Mouse (Mus musculus) midbrain, embryonic 11.5 days (tissue): ENCODE data around the gene Foxo3. TPM values are rescaled to one million over a fixed set of nuclear protein-coding genes. Genes with fewer than 3 reads are reported as not detected.
A peak's percentile ranks its signal among the peaks of the same experiment; 100 is the strongest.

Experiments used
- ATAC-seq: fragments of 200-750 bp; cut with Nextera tagmentation; 2 replicates; pipeline ENCODE4 v1.8.0; 2017; ENCODE audit warnings: moderate TSS enrichment, moderate library complexity; ENCODE audit not compliant: low FRiP score
- DNase-seq: peaks from one replicate; pipeline ENCODE4 v3.0.0; 2015; ENCODE audit warnings: low spot score; ENCODE audit errors: missing footprints
- H3K27ac ChIP-seq: fragments of 300-500 bp; sonication (generic); 2 replicates; pipeline ENCODE4 v1.5.1; 2014; ENCODE audit warnings: low read depth, low read length
- H3K27me3 ChIP-seq: fragments of 300-500 bp; sonication (generic); 2 replicates; pipeline ENCODE4 v1.6.1; 2014; ENCODE audit warnings: mild to moderate bottlenecking, low read length, moderate library complexity, mixed read lengths; ENCODE audit not compliant: control insufficient read depth, insufficient read depth
- H3K36me3 ChIP-seq: fragments of 300-500 bp; sonication (generic); 2 replicates; pipeline ENCODE4 v1.6.1; 2014; ENCODE audit warnings: mild to moderate bottlenecking, low read length, moderate library complexity, mixed read lengths; ENCODE audit not compliant: control insufficient read depth, insufficient read depth
- H3K4me1 ChIP-seq: fragments of 300-500 bp; sonication (generic); 2 replicates; pipeline ENCODE4 v1.6.1; 2014; ENCODE audit warnings: low read length; ENCODE audit not compliant: control insufficient read depth, insufficient read depth
- H3K4me2 ChIP-seq: fragments of 300-500 bp; sonication (generic); 2 replicates; pipeline ENCODE4 v1.6.1; 2014; ENCODE audit warnings: mild to moderate bottlenecking, moderate library complexity
- H3K4me3 ChIP-seq: fragments of 300-500 bp; sonication (generic); 2 replicates; pipeline ENCODE4 v1.5.1; 2014; ENCODE audit warnings: low read depth, low read length
- H3K9ac ChIP-seq: fragments of 300-500 bp; sonication (generic); 2 replicates; pipeline ENCODE4 v1.6.1; 2014; ENCODE audit warnings: low read length
- H3K9me3 ChIP-seq: fragments of 300-500 bp; sonication (generic); 2 replicates; pipeline ENCODE4 v1.6.1; 2016; ENCODE audit warnings: low read length; ENCODE audit not compliant: control insufficient read depth
- WGBS: fragments of 180-500 bp; shearing (Covaris S2); extraction: QIAGEN DNeasy Blood & Tissue Kit; methylation state at CpG from one replicate; pipeline ENCODE4 v1.1.7; 2014; 5-methylcytosine and 5-hydroxymethylcytosine counted together
- polyA plus RNA-seq: library from polyadenylated mRNA; unstranded; fragments of >200 nt; fragmentation: Nextera tagmentation; extraction: Ambion mirVana; gene quantifications from 2 replicates; pipeline ENCODE4 v1.2.1, GENCODE M21; 2014

Gene Foxo3
- polyA plus RNA-seq, 1 experiment from 2014 or later = 4.0 TPM

GRCm38 (mm10) chr10:42239810-42240111 is 36.8 kb downstream of the Foxo3 start:
- WGBS = 93% methylated on average over 6 of the region's 6 CpGs
- H3K4me3 ChIP-seq = no peak overlapping the region
- ATAC-seq (no peak), DNase-seq (no peak)
- no peaks in the 10 kb centered on the region for H3K9me3 ChIP-seq
- no peak overlapping the region for H3K27ac ChIP-seq
- no peaks in the 10 kb centered on the region for H3K4me1 ChIP-seq
- no peaks in the 10 kb centered on the region for H3K27me3 ChIP-seq
- H3K4me2 ChIP-seq = no peak overlapping the region
- H3K9ac ChIP-seq = no peak overlapping the region
- no peaks in the 10 kb centered on the region for H3K36me3 ChIP-seq

GRCm38 (mm10) chr10:42238923-42239809 is 37.4 kb downstream of the Foxo3 start:
- Histone ChIP-seq H3K9me3 (no peaks in the 10 kb centered on the region), H3K27me3 (no peaks in the 10 kb centered on the region), H3K27ac (no peak overlapping the region), H3K4me1 (no peaks in the 10 kb centered on the region), H3K9ac (no peak overlapping the region), H3K36me3 (no peaks in the 10 kb centered on the region), H3K4me3 (no peak overlapping the region), H3K4me2 (no peak overlapping the region)
- WGBS = 78% methylated on average over 15 of the region's 15 CpGs
- ATAC-seq (no peak), DNase-seq (peak; percentile 82)

DNA sequence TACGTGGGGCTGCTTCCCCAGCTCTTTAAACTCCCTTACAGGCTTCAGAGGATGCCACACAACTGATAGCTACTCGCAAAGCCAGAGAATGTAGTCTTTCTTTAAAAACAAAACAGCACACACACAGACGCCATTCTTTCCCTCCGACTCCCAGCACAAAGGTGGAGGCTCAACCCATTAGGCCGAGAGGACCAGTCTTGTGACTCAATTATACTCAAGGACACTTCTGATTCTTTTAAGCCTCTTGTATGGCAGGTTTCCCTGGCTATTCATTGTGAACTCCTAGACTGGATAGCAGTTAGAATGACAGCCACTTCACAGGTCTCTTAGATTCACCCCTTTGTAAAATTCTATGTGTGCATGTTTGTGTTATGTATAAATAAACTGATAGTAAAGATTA is 38.3 kb downstream of the Foxo3 start:
- H3K4me1 ChIP-seq = no peaks in the 10 kb centered on the region
- H3K9ac ChIP-seq = no peak overlapping the region
- H3K9me3 ChIP-seq = no peaks in the 10 kb centered on the region
- ATAC-seq = no peak
- no peak overlapping the region for H3K4me2 ChIP-seq
- 57% methylated on average over 5 of the region's 5 CpGs for WGBS
- peak; percentile 72 for DNase-seq
- H3K27me3 ChIP-seq = no peaks in the 10 kb centered on the region
- no peak overlapping the region for H3K4me3 ChIP-seq
- no peak overlapping the region for H3K27ac ChIP-seq
- no peaks in the 10 kb centered on the region for H3K36me3 ChIP-seq

DNA sequence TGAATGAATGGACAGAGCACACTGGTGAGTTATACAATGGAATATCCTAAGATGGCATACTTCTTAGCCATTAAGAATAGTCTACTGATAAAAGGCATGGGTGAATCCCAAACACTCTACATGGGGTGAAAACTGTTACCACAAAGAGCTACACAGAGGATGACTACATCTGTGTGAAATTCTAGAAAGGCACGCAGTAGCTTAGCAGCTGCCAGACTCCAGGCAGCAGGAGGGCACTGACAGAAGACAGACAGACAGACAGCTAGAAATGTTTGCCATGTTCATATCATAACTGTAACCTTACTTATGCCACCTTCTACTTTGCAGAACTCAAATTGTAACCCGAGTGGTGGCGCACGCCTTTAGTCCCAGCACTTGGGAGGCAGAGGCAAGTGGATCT is 39.0 kb downstream of the Foxo3 start:
- ATAC-seq (no peak), DNase-seq (no peak)
- no peaks in the 10 kb centered on the region for H3K9me3 ChIP-seq
- 92% methylated on average over 4 of the region's 4 CpGs for WGBS
- no peaks in the 10 kb centered on the region for H3K36me3 ChIP-seq
- no peak overlapping the region for H3K4me3 ChIP-seq
- no peak overlapping the region for H3K9ac ChIP-seq
- H3K4me1 ChIP-seq = no peaks in the 10 kb centered on the region
- H3K27ac ChIP-seq = no peak overlapping the region
- H3K4me2 ChIP-seq = no peak overlapping the region
- no peaks in the 10 kb centered on the region for H3K27me3 ChIP-seq

GRCm38 (mm10) chr10:42235321-42235720 is 41.2 kb downstream of the Foxo3 start:
- 86% methylated on average over 6 of the region's 6 CpGs for WGBS
- DNase-seq = no peak
- no peaks in the 10 kb centered on the region for H3K36me3 ChIP-seq

GRCm38 (mm10) chr10:42232977-42233376 is 43.6 kb downstream of the Foxo3 start:
- Histone ChIP-seq H3K4me1 (no peaks in the 10 kb centered on the region), H3K9me3 (no peaks in the 10 kb centered on the region), H3K27me3 (no peaks in the 10 kb centered on the region), H3K36me3 (no peaks in the 10 kb centered on the region), H3K4me3 (no peak overlapping the region), H3K4me2 (no peak overlapping the region), H3K9ac (no peak overlapping the region), H3K27ac (no peak overlapping the region)
- ATAC-seq (no peak), DNase-seq (no peak)
- WGBS = 81% methylated on average over 11 of the region's 11 CpGs

More at GRCm38 (mm10) chr10:42235321-42235720, 41.2 kb downstream of the Foxo3 start:
- H3K4me3 ChIP-seq = no peak overlapping the region
- H3K4me2 ChIP-seq = no peak overlapping the region
- H3K9me3 ChIP-seq = no peaks in the 10 kb centered on the region
- no peak for ATAC-seq
- no peak overlapping the region for H3K9ac ChIP-seq
- H3K27ac ChIP-seq = no peak overlapping the region
- no peaks in the 10 kb centered on the region for H3K27me3 ChIP-seq
- H3K4me1 ChIP-seq = no peaks in the 10 kb centered on the region

DNA sequence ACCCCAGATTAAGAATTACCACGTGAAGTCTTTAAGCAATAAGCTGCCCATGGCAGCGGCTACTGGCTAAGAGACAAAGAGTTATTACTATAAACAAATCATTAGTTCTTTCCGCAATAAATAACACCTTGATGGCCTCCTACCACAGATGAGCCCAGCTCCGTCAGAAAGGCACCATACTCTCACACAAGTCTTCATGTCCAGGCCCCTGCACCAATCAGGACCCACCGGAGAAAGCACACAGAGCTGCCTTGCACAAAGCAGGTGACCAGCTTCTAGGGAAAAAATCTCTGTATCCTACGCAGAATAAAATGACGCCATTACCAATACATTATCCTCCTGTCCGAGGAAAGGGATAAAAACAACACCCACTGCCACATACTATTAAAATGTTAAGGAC is 44.7 kb downstream of the Foxo3 start:
- Histone ChIP-seq H3K4me3 (no peak overlapping the region), H3K9me3 (no peaks in the 10 kb centered on the region)

GRCm38 (mm10) chr10:42231100-42231541 is 45.4 kb downstream of the Foxo3 start:
- H3K9ac ChIP-seq = no peak overlapping the region
- no peak overlapping the region for H3K4me3 ChIP-seq
- H3K27me3 ChIP-seq = no peaks in the 10 kb centered on the region
- DNase-seq (peak; percentile 68), ATAC-seq (no peak)
- H3K36me3 ChIP-seq = no peaks in the 10 kb centered on the region
- H3K9me3 ChIP-seq = no peaks in the 10 kb centered on the region
- H3K4me2 ChIP-seq = no peak overlapping the region
- H3K4me1 ChIP-seq = no peaks in the 10 kb centered on the region
- WGBS = 84% methylated on average over 3 of the region's 3 CpGs
- H3K27ac ChIP-seq = no peak overlapping the region

More for the DNA sequence above, 44.7 kb downstream of the Foxo3 start:
- Histone ChIP-seq H3K36me3 (no peaks in the 10 kb centered on the region), H3K4me2 (no peak overlapping the region), H3K27me3 (no peaks in the 10 kb centered on the region), H3K9ac (no peak overlapping the region), H3K4me1 (no peaks in the 10 kb centered on the region), H3K27ac (no peak overlapping the region)
- WGBS = 85% methylated on average over 8 of the region's 8 CpGs
- ATAC-seq (no peak), DNase-seq (peak; percentile 57)

DNA sequence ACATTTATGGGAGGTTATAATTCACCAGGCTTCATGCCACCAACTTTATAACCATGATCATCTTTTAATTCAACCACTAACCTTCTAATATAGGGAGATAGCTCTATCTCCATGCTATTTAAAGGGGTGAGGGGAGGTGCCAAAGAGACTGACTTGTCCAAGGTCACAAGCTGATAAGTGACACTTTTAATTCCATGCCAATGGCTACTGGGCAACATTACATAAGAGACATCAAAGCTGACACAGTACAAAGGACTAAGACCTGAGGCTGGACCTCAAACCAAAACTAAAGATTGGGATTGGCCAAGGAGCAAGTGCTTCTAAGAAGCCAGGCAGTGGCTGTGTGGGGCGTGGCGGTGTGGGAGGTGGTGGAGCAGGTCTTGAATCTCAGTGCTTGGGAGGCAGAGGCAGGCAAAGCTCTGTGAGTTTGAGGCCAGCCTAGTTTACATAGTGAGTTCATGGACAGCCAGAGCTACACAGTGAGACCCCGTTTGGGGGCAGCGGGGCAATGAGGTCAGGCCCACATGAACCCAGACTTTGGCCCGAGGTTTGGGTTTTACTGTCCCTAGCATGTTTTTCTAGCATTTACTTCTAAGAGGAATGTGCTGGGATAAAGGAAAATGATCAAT is 46.0 kb downstream of the Foxo3 start:
- no peak for ATAC-seq
- no peak overlapping the region for H3K27ac ChIP-seq
- WGBS = 94% methylated on average over 5 of the region's 5 CpGs
- H3K4me2 ChIP-seq = no peak overlapping the region
- peak; percentile 73 for DNase-seq
- H3K9me3 ChIP-seq = no peaks in the 10 kb centered on the region
- no peak overlapping the region for H3K9ac ChIP-seq
- no peaks in the 10 kb centered on the region for H3K36me3 ChIP-seq
- H3K4me1 ChIP-seq = no peaks in the 10 kb centered on the region
- H3K27me3 ChIP-seq = no peaks in the 10 kb centered on the region
- no peak overlapping the region for H3K4me3 ChIP-seq
